Mouse (Mus musculus): ENCODE results near the gene Vps37b. TPM values are rescaled to one million over a fixed set of nuclear protein-coding genes. Genes with fewer than 3 reads are reported as not detected.

Vps37b gene
- polyA plus RNA-seq, 2 experiments: 8.8 to 11.5 TPM

GRCm38 (mm10) chr5:123957213-123957612, 74.9 kb downstream of the Vps37b start:
- DNase-seq (ENCODE audit: low read depth in 3 of 3, low spot score in 3 of 3) (no peak), ATAC-seq (ENCODE audit: insufficient read depth) (no peak)
- WGBS (ENCODE audit: insufficient replicate concordance): 80% methylated on average over 8 of the region's 8 CpGs
- H3K36me3 ChIP-seq (replicated peaks; ENCODE audit: control insufficient read depth, insufficient read depth, low read depth): no peaks in the 10 kb centered on the region
- no peak overlapping the region for H3K4me2 ChIP-seq (ENCODE audit: low read depth)
- H3K27me3 ChIP-seq (ENCODE audit: control insufficient read depth, insufficient read depth, low read length): no peaks in the 10 kb centered on the region
- peaks cover 0 to 2% of the 10 kb centered on the region in 2 experiments; a peak in 1 of 4 replicates for H3K4me1 ChIP-seq (replicated peaks; ENCODE audit: control insufficient read depth in 2 of 2, insufficient read depth in 2 of 2, low read length in 1 of 2)
- H3K9ac ChIP-seq (replicated peaks): no peak overlapping the region
- no peak overlapping the region for H3K27ac ChIP-seq
- no peaks in the 10 kb centered on the region for H3K9me3 ChIP-seq (ENCODE audit: control insufficient read depth, low read length)
- no peak for TF ChIP-seq EP300 (IDR thresholded peaks at IDR 0.05; ENCODE audit: low read depth)
- no peak for TF ChIP-seq CTCF (IDR thresholded peaks at IDR 0.05; ENCODE audit: low read depth)
- H3K4me3 ChIP-seq (ENCODE audit: insufficient read depth in 1 of 2, low read depth in 2 of 2, low read length in 2 of 2): no peak overlapping the region

Small RNA genes within 50 kb of the gene (microRNA-seq; reads per million reads assigned to microRNA genes)
- gene Mir7032: 1.3 reads per million

Other genes with a start within 250 kb of the Vps37b start
- gene Hcar2, start 166.8 kb downstream of the Vps37b start, polyA plus RNA-seq (2012; rRNA removed): 0.20 and 0.22 TPM in 2 replicates
- 0.11 and 0.42 TPM in 2 replicates for gene Hcar2, start 166.8 kb downstream of the Vps37b start, polyA plus RNA-seq (2014; fragmentation: Nextera tagmentation; extraction: Ambion mirVana)
- gene Hcar1, start 152.2 kb downstream of the Vps37b start, polyA plus RNA-seq (2012; rRNA removed): 0.06 and 0.08 TPM in 2 replicates
- gene Hcar1, start 152.2 kb downstream of the Vps37b start, polyA plus RNA-seq (2014; fragmentation: Nextera tagmentation; extraction: Ambion mirVana): 0.08 and 0.10 TPM in 2 replicates
- gene Denr, start 125.1 kb downstream of the Vps37b start, polyA plus RNA-seq (2012; rRNA removed): 8.8 and 17.5 TPM in 2 replicates
- 43.0 and 50.0 TPM in 2 replicates for gene Denr, start 125.1 kb downstream of the Vps37b start, polyA plus RNA-seq (2014; fragmentation: Nextera tagmentation; extraction: Ambion mirVana)
- 0.14 and 0.63 TPM in 2 replicates for gene Gm43518, start 104.9 kb downstream of the Vps37b start, polyA plus RNA-seq (2012; rRNA removed)
- 0.60 TPM in 1 of 2 replicates, not detected in the other for gene Gm43518, start 104.9 kb downstream of the Vps37b start, polyA plus RNA-seq (2014; fragmentation: Nextera tagmentation; extraction: Ambion mirVana)
- gene Ccdc62, start 101.6 kb downstream of the Vps37b start, polyA plus RNA-seq (2012; rRNA removed): 2.0 and 2.7 TPM in 2 replicates
- 3.4 and 3.7 TPM in 2 replicates for gene Ccdc62, start 101.6 kb downstream of the Vps37b start, polyA plus RNA-seq (2014; fragmentation: Nextera tagmentation; extraction: Ambion mirVana)
- gene Hip1r, start 58.6 kb downstream of the Vps37b start, polyA plus RNA-seq (2012; rRNA removed): 6.4 and 7.6 TPM in 2 replicates
- gene Hip1r, start 58.6 kb downstream of the Vps37b start, polyA plus RNA-seq (2014; fragmentation: Nextera tagmentation; extraction: Ambion mirVana): 6.2 and 7.2 TPM in 2 replicates
- 2.9 and 3.1 TPM in 2 replicates for gene Abcb9, start 63.5 kb upstream of the Vps37b start, polyA plus RNA-seq (2012; rRNA removed)
- 2.6 and 3.6 TPM in 2 replicates for gene Abcb9, start 63.5 kb upstream of the Vps37b start, polyA plus RNA-seq (2014; fragmentation: Nextera tagmentation; extraction: Ambion mirVana)
- 10.0 and 12.5 TPM in 2 replicates for gene Ogfod2, start 80.0 kb upstream of the Vps37b start, polyA plus RNA-seq (2012; rRNA removed)
- gene Ogfod2, start 80.0 kb upstream of the Vps37b start, polyA plus RNA-seq (2014; fragmentation: Nextera tagmentation; extraction: Ambion mirVana): 10.1 and 10.9 TPM in 2 replicates
- gene Arl6ip4, start 83.8 kb upstream of the Vps37b start, polyA plus RNA-seq (2012; rRNA removed): 34.4 and 50.6 TPM in 2 replicates
- 52.2 and 56.5 TPM in 2 replicates for gene Arl6ip4, start 83.8 kb upstream of the Vps37b start, polyA plus RNA-seq (2014; fragmentation: Nextera tagmentation; extraction: Ambion mirVana)
- gene Pitpnm2, start 217.5 kb upstream of the Vps37b start, polyA plus RNA-seq (2012; rRNA removed): 4.7 and 5.8 TPM in 2 replicates
- gene Pitpnm2, start 217.5 kb upstream of the Vps37b start, polyA plus RNA-seq (2014; fragmentation: Nextera tagmentation; extraction: Ambion mirVana): 1.9 and 2.1 TPM in 2 replicates